Mouse (Mus musculus) spleen, adult 2 months (tissue): ENCODE data around the gene Zdhhc6.

Experiments used
- CTCF ChIP-seq: fragments of 200-500 bp; IDR thresholded peaks from 2 replicates; pipeline ENCODE4 v1.5.1; 2011; ENCODE audit warnings: mild to moderate bottlenecking, inconsistent platforms; ENCODE audit not compliant: insufficient read depth, insufficient read length, insufficient replicate concordance; ENCODE audit errors: extremely low read depth
- POLR2A ChIP-seq: fragments of 200-500 bp; IDR thresholded peaks from 2 replicates; pipeline ENCODE4 v1.6.1; 2011; ENCODE audit warnings: low read depth, low read length, inconsistent platforms

DNA sequence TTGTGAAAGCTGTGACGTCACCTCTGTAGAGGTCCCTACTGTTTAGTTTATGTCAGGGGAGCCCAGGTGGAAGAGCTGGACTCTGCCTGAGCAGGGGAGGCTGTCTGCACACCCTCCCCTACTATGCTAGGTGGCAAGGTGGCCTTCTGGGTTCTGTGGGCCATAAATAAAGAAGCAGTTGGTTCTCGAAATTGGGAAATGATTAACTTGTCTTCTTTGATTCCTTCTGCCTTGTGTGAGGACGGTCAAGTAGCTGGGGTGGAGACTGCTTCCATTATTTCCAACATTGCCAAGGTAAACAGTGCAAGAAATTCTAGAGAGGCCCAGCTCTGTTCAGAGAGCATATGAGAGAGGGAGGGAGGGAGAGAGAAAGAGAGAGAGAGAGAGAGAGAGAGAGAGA is 47.7 kb downstream of the Zdhhc6 start:
- TF ChIP-seq CTCF: no peak
- no peak for TF ChIP-seq POLR2A
